Mouse (Mus musculus): ENCODE results near the gene Il31. TPM values are rescaled to one million over a fixed set of nuclear protein-coding genes. Genes with fewer than 3 reads are reported as not detected.

The Il31 gene
- not detected for polyA plus RNA-seq (2014; fragmentation: Illumina TruSeq; extraction: RNeasy Lipid Tissue Mini Kit (QIAGEN cat#74804); ENCODE audit: low read depth, low replicate concordance)

GRCm38 (mm10) chr5:123489112-123489785, at the start of gene Il31, which contains the start of gene Lrrc43:
Gene Il31 (minus strand): TSS chr5:123489489.
Gene Lrrc43 (plus strand): TSS chr5:123489305.

GRCm38 (mm10) chr5:123525281-123525680, 36.0 kb upstream of the Il31 start, which contains the start of gene Gm49027:
Gene Gm49027 (minus strand): TSS chr5:123525488.

GRCm38 (mm10) chr5:123523692-123524392, 34.6 kb upstream of the Il31 start, which contains the start of gene Diablo:
Gene Diablo (minus strand): TSS chr5:123524176.

GRCm38 (mm10) chr5:123510160-123510559, 20.9 kb upstream of the Il31 start, which contains the start of gene B3gnt4:
Gene B3gnt4 (plus strand): TSS chr5:123510460.

Other genes starting within 250 kb of the Il31 start
- 0.97 TPM for gene Wdr66, start 237.4 kb downstream of the Il31 start, polyA plus RNA-seq (2014; fragmentation: Illumina TruSeq; extraction: RNeasy Lipid Tissue Mini Kit (QIAGEN cat#74804); ENCODE audit: low read depth, low replicate concordance)
- gene Bcl7a, start 145.7 kb downstream of the Il31 start, polyA plus RNA-seq (2014; fragmentation: Illumina TruSeq; extraction: RNeasy Lipid Tissue Mini Kit (QIAGEN cat#74804); ENCODE audit: low read depth, low replicate concordance), result 13.9 TPM
- gene Mlxip, start 94.7 kb downstream of the Il31 start, polyA plus RNA-seq (2014; fragmentation: Illumina TruSeq; extraction: RNeasy Lipid Tissue Mini Kit (QIAGEN cat#74804); ENCODE audit: low read depth, low replicate concordance), result 4.8 TPM
- not detected for gene Lrrc43, start 184 bp downstream of the Il31 start, polyA plus RNA-seq (2014; fragmentation: Illumina TruSeq; extraction: RNeasy Lipid Tissue Mini Kit (QIAGEN cat#74804); ENCODE audit: low read depth, low replicate concordance)
- gene B3gnt4, start 21.0 kb upstream of the Il31 start, polyA plus RNA-seq (2014; fragmentation: Illumina TruSeq; extraction: RNeasy Lipid Tissue Mini Kit (QIAGEN cat#74804); ENCODE audit: low read depth, low replicate concordance), result not detected
- gene Diablo, start 34.7 kb upstream of the Il31 start, polyA plus RNA-seq (2014; fragmentation: Illumina TruSeq; extraction: RNeasy Lipid Tissue Mini Kit (QIAGEN cat#74804); ENCODE audit: low read depth, low replicate concordance), result 101 TPM
- gene Gm49027, start 36.0 kb upstream of the Il31 start, polyA plus RNA-seq (2014; fragmentation: Illumina TruSeq; extraction: RNeasy Lipid Tissue Mini Kit (QIAGEN cat#74804); ENCODE audit: low read depth, low replicate concordance), result not detected
- gene Vps33a, start 83.5 kb upstream of the Il31 start, polyA plus RNA-seq (2014; fragmentation: Illumina TruSeq; extraction: RNeasy Lipid Tissue Mini Kit (QIAGEN cat#74804); ENCODE audit: low read depth, low replicate concordance), result 19.6 TPM
- 41.1 TPM for gene Clip1, start 195.1 kb upstream of the Il31 start, polyA plus RNA-seq (2014; fragmentation: Illumina TruSeq; extraction: RNeasy Lipid Tissue Mini Kit (QIAGEN cat#74804); ENCODE audit: low read depth, low replicate concordance)
- gene Zcchc8, start 231.6 kb upstream of the Il31 start, polyA plus RNA-seq (2014; fragmentation: Illumina TruSeq; extraction: RNeasy Lipid Tissue Mini Kit (QIAGEN cat#74804); ENCODE audit: low read depth, low replicate concordance), result 100 TPM